Mouse (Mus musculus) kidney, postnatal 0 days (tissue): ENCODE measurements at regions not wholly inside any gene's neighbourhood (a gene's known extent, or its start where the extent isn't known, plus 50 kb on each side); places are given as distances from the start of the nearest gene placed in this dataset.

Source experiments
- ATAC-seq: fragments of 200-750 bp; cut with Nextera tagmentation; replicated peaks from 2 replicates; pipeline ENCODE4 v1.8.0; 2017; ENCODE audit warnings: low read depth, moderate number of reproducible peaks, moderate TSS enrichment, moderate library complexity; ENCODE audit not compliant: low FRiP score
- DNase-seq: peaks from one replicate; pipeline ENCODE4 v3.0.0-alpha.2; 2016; ENCODE audit warnings: low spot score
- H3K27ac ChIP-seq: fragments of 300-500 bp; sonication (generic); 2 replicates; pipeline ENCODE4 v1.5.1; 2014; ENCODE audit warnings: mild to moderate bottlenecking
- H3K27me3 ChIP-seq: fragments of 300-500 bp; sonication (generic); 2 replicates; pipeline ENCODE4 v1.6.1; 2014; ENCODE audit warnings: low read length, mixed read lengths; ENCODE audit not compliant: insufficient read depth
- H3K36me3 ChIP-seq: fragments of 300-500 bp; sonication (generic); 2 replicates; pipeline ENCODE4 v1.6.1; 2014; ENCODE audit warnings: low read length, mixed read lengths; ENCODE audit not compliant: insufficient read depth
- H3K4me1 ChIP-seq: fragments of 300-500 bp; sonication (generic); replicated peaks from 2 replicates; pipeline ENCODE4 v1.6.1; 2014; ENCODE audit warnings: antibody characterized with exemption, low read length, mixed read lengths; ENCODE audit not compliant: insufficient read depth
- H3K4me2 ChIP-seq: fragments of 300-500 bp; sonication (generic); 2 replicates; pipeline ENCODE4 v1.6.1; 2014; ENCODE audit warnings: mild to moderate bottlenecking, low read length, moderate library complexity, mixed read lengths
- H3K4me3 ChIP-seq: fragments of 300-500 bp; sonication (generic); replicated peaks from 2 replicates; pipeline ENCODE4 v1.5.1; 2014; ENCODE audit warnings: low read depth, low read length
- H3K9ac ChIP-seq: fragments of 300-500 bp; sonication (generic); 2 replicates; pipeline ENCODE4 v1.6.1; 2014; ENCODE audit warnings: low read depth, low read length
- H3K9me3 ChIP-seq: fragments of 300-500 bp; sonication (generic); replicated peaks from 2 replicates; pipeline ENCODE4 v1.6.1; 2016; ENCODE audit warnings: low read length, inconsistent platforms, mixed read lengths
- CTCF ChIP-seq: IDR thresholded peaks from 2 replicates; pipeline ENCODE4 v1.5.1; 2016; ENCODE audit warnings: antibody characterized with exemption, low read depth, mild to moderate bottlenecking, moderate library complexity
- WGBS: fragments of 180-500 bp; shearing (Covaris S2); extraction: QIAGEN DNeasy Blood & Tissue Kit; methylation state at CpG from one replicate; pipeline ENCODE4 v1.1.7; 2014; 5-methylcytosine and 5-hydroxymethylcytosine counted together

GRCm38 (mm10) chr11:111260691-111261383 is 194.9 kb downstream of the Kcnj2 start:
- DNase-seq (no peak), ATAC-seq (no peak)
- Histone ChIP-seq H3K36me3 (no peaks in the 10 kb centered on the region), H3K27ac (no peak overlapping the region), H3K4me3 (no peak overlapping the region), H3K9me3 (no peaks in the 10 kb centered on the region), H3K4me2 (no peak overlapping the region), H3K9ac (no peak overlapping the region), H3K4me1 (no peaks in the 10 kb centered on the region), H3K27me3 (no peaks in the 10 kb centered on the region)
- TF ChIP-seq CTCF: no peak
- 42% methylated on average over 11 of the region's 11 CpGs for WGBS

DNA sequence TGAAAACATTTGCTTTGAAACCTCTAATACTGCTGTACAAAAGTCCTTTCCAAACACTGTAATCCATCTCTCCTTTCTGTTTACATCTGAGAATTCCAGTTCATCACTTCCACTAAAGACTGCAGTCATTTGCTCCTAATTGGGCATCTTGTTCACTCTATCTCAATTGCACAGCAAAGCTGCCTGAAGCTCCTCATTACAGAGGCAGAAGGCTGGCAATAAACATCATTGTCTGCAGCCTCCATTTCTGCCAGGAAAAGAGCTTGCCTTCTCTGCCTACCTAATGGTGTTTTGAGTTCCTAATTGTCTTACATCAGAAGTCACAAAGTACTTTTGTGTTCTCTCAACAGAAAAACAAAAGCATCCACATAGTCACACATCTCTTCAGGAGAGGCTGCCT is 207.7 kb downstream of the Kcnj2 start:
- no peak for ATAC-seq
- Histone ChIP-seq H3K4me3 (no peak overlapping the region), H3K4me1 (no peaks in the 10 kb centered on the region), H3K36me3 (no peaks in the 10 kb centered on the region), H3K9ac (no peak overlapping the region), H3K27me3 (no peaks in the 10 kb centered on the region), H3K9me3 (no peaks in the 10 kb centered on the region), H3K4me2 (no peak overlapping the region), H3K27ac (no peak overlapping the region)
- TF ChIP-seq CTCF: no peak
- DNase-seq: no peak

GRCm38 (mm10) chr11:111280769-111281168 is 214.8 kb downstream of the Kcnj2 start:
- Histone ChIP-seq H3K4me3 (no peak overlapping the region), H3K9ac (no peak overlapping the region), H3K4me1 (no peaks in the 10 kb centered on the region), H3K4me2 (no peak overlapping the region), H3K9me3 (no peaks in the 10 kb centered on the region), H3K27ac (no peak overlapping the region), H3K27me3 (no peaks in the 10 kb centered on the region), H3K36me3 (no peaks in the 10 kb centered on the region)
- TF ChIP-seq CTCF: no peak
- no peak for ATAC-seq
- WGBS: 40% methylated on average over 2 of the region's 2 CpGs
- DNase-seq: no peak

- Histone ChIP-seq H3K4me3 (no peak overlapping the region), H3K4me2 (no peak overlapping the region), H3K27me3 (no peaks in the 10 kb centered on the region), H3K36me3 (no peaks in the 10 kb centered on the region), H3K27ac (no peak overlapping the region), H3K9ac (no peak overlapping the region), H3K4me1 (no peaks in the 10 kb centered on the region), H3K9me3 (no peaks in the 10 kb centered on the region)
- TF ChIP-seq CTCF: no peak
- DNase-seq (no peak), ATAC-seq (no peak)
- WGBS: 50% methylated on average over 7 of the region's 7 CpGs
These were observed 215.5 kb downstream of the Kcnj2 start for GRCm38 (mm10) chr11:111281237-111282160.

DNA sequence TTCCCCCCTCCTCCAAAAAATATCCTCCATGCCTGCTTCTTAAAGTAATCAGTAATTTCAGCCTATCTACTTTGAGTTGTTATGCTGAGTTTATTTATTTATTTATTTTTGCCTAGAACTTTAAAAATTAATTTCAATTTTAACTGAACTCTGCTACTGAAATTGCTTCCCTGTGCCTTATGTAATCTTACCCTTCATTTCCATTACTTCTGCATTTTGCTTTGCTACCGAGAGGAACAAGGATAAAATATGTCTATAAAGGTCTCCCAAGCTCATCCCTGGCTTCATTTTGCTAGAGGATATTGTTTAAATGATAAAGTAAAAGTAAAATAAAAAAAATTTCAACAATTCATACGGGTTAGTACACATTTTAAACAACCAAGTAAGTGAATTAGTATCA is 216.3 kb downstream of the Kcnj2 start:
- H3K27ac ChIP-seq: no peak overlapping the region
- H3K9me3 ChIP-seq: no peaks in the 10 kb centered on the region
- H3K9ac ChIP-seq: no peak overlapping the region
- 73% methylated on average over 2 of the region's 2 CpGs for WGBS
- no peak overlapping the region for H3K4me2 ChIP-seq
- no peak overlapping the region for H3K4me3 ChIP-seq
- no peaks in the 10 kb centered on the region for H3K36me3 ChIP-seq
- H3K27me3 ChIP-seq: no peaks in the 10 kb centered on the region
- H3K4me1 ChIP-seq: no peaks in the 10 kb centered on the region
- ATAC-seq: no peak
- no peak for DNase-seq
- TF ChIP-seq CTCF: no peak

- no peaks in the 10 kb centered on the region for H3K4me1 ChIP-seq
- no peak for TF ChIP-seq CTCF
- peak; percentile 23 for DNase-seq
These were observed 224.6 kb downstream of the Kcnj2 start for GRCm38 (mm10) chr11:111290537-111290936.

More at GRCm38 (mm10) chr11:111290537-111290936, 224.6 kb downstream of the Kcnj2 start:
- Histone ChIP-seq H3K9me3 (no peaks in the 10 kb centered on the region), H3K27me3 (no peaks in the 10 kb centered on the region), H3K9ac (no peak overlapping the region), H3K36me3 (no peaks in the 10 kb centered on the region), H3K4me2 (no peak overlapping the region), H3K27ac (no peak overlapping the region), H3K4me3 (no peak overlapping the region)
- no peak for ATAC-seq
